Mouse (Mus musculus): ENCODE measurements around the gene Mrpl28. TPM values are rescaled to one million over a fixed set of nuclear protein-coding genes. Genes with fewer than 3 reads are reported as not detected.

Mrpl28 gene
- total and polyA plus RNA-seq, 3 experiments, result 90.5 to 161 (median 148) TPM

DNA sequence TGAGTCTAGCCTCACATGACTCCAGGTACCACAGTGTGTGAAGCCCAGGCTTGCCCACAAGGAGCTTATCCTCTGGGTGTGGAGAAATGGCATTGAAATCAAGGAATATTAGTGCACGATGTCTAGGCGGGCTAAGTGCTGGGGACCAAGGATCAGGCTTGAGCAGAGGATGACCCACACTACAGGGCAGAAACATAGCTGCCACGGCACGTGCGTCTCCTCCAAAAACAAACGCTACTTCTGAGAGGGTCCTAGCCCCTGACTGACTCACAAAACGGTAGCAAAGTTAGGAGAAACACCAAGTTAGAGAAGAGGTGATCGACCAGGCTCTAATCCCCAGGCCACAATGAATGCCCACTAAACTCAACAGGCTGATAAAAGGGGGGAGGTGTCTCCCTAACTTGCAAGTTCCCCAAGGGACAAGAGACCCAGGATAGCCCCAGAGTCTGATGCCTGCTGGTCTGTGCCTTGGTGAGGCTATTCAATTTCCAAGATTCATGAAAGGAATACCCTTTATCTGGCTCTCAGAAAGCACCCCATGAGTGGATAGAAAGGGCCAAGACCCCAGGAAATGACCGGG, 28.7 kb upstream of the Mrpl28 start:
- DNase-seq (ENCODE audit: extremely low read depth), result no peak
- Histone ChIP-seq H3K27ac (ENCODE audit: insufficient read depth, low read depth) (no peak overlapping the region), H3K4me1 (ENCODE audit: control insufficient read depth in 1 of 2, insufficient read depth in 2 of 2) (0 out of 4 replicates have a peak, but pooled peaks cover 0 to 3% of the 10 kb centered on the region in 2 experiments), H3K9me3 (replicated peaks; ENCODE audit: low read length) (peaks cover 6% of the 10 kb centered on the region), H3K27me3 (replicated peaks) (peaks cover 22% of the 10 kb centered on the region), H3K36me3 (replicated peaks in 1 of 2; ENCODE audit: control insufficient read depth in 1 of 2, insufficient read depth in 1 of 2, low read length in 1 of 2) (no peaks in the 10 kb centered on the region), H3K9ac (ENCODE audit: insufficient read depth, low read depth) (no peak overlapping the region), H3K4me3 (replicated peaks in 1 of 3; ENCODE audit: low read depth in 2 of 3, low read length in 2 of 3, poor library complexity in 1 of 3) (no peak overlapping the region), H3K79me2 (replicated peaks; ENCODE audit: control insufficient read depth, extremely low read depth, insufficient read depth, poor library complexity, severe bottlenecking) (no peaks in the 10 kb centered on the region), H3K4me2 (ENCODE audit: insufficient read depth, low read depth, poor library complexity, severe bottlenecking) (no peak overlapping the region)
- TF ChIP-seq MAFK (IDR thresholded peaks at IDR 0.05; ENCODE audit: insufficient replicate concordance, low read length), result no peak
- no peak for TF ChIP-seq NRF1 (IDR thresholded peaks at IDR 0.05; ENCODE audit: low read depth, low read length)
- TF ChIP-seq ZNF384 (IDR thresholded peaks at IDR 0.05; ENCODE audit: low read depth, low read length), result no peak
- TF ChIP-seq E2F4 (IDR thresholded peaks at IDR 0.05; ENCODE audit: insufficient replicate concordance, low read depth, low read length), result no peak
- TF ChIP-seq SMC3 (IDR thresholded peaks at IDR 0.05; ENCODE audit: low read depth, low read length), result no peak
- TF ChIP-seq USF1 (IDR thresholded peaks at IDR 0.05; ENCODE audit: low read depth, low read length), result no peak
- TF ChIP-seq RCOR1 (conservative IDR thresholded peaks at IDR 0.05; ENCODE audit: low read depth, low read length), result no peak
- no peak for TF ChIP-seq ETS1 (conservative IDR thresholded peaks at IDR 0.05; ENCODE audit: low read depth, low read length)
- TF ChIP-seq USF2 (conservative IDR thresholded peaks at IDR 0.05; ENCODE audit: low read depth, low read length), result no peak
- TF ChIP-seq MAZ (IDR thresholded peaks at IDR 0.05; ENCODE audit: low read depth, low read length), result no peak
- TF ChIP-seq NELFE (IDR thresholded peaks at IDR 0.05; ENCODE audit: low read depth, low read length), result no peak
- TF ChIP-seq TCF12 (IDR thresholded peaks at IDR 0.05; ENCODE audit: low read depth, low read length), result no peak
- no peak for TF ChIP-seq MEF2A (IDR thresholded peaks at IDR 0.05; ENCODE audit: borderline replicate concordance, low read depth, low read length)
- no peak for TF ChIP-seq GABPA (IDR thresholded peaks at IDR 0.05; ENCODE audit: insufficient replicate concordance, low read depth, low read length)
- TF ChIP-seq TBP (conservative IDR thresholded peaks at IDR 0.05; ENCODE audit: low read depth, low read length), result no peak
- TF ChIP-seq RAD21 (IDR thresholded peaks at IDR 0.05; ENCODE audit: low read depth, low read length), result no peak
- dilution Hi-C loops (cut with MboI; ENCODE audit: extremely low pct_ligation_motif_present, extremely low pct_unique_long_range_greater_than_20kb, low sequenced_read_pairs), result no loop called here
- in situ Hi-C loops (cut with MboI; ENCODE audit: low pct_ligation_motif_present, low pct_unique_long_range_greater_than_20kb, low sequenced_read_pairs), result loop anchor here (5.0 kb wide), 2 partner anchors 82 to 212 kb away; partner anchors contain the start of gene Wfikkn1

DNA sequence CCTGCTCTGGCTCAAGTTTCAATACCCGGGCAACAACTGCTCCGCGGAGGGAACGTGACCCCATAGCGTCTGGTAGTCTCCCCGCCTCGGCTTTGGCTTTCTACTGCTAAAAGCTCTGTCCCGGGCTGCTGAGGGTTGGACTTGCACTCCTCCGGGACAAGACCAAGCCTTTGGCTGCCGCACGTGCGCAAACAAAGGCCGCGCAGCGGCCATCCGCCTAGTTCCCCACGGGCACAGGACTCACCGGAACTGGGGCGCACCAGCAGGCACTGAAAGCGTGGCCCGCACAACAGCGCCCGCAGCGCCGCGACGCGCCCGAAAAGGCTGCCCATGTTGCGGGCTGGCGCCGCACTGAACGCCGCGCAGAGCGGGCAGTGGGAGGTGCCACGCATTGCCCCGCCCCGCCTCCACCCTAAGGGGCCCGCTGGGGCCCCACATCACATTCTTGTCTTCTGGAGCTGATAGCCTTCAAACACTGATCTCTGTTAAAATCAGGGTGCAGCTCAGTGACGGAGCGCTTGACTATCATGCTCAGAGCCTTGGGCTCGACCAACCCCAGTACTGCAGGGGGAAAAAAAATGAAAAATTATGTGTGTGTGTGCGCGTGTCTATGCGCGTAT, 28.1 kb upstream of the Mrpl28 start, which contains the start of gene Nme4:
TSS of gene Nme4 (minus strand) at position 482 of the 620 bp plus-strand sequence.
- no peak within 1 kb of the TSS for H3K4me3 ChIP-seq (replicated peaks in 1 of 3; ENCODE audit: low read depth in 2 of 3, low read length in 2 of 3, poor library complexity in 1 of 3)

More for the DNA sequence above, 28.1 kb upstream of the Mrpl28 start, which contains the start of gene Nme4:
- dilution Hi-C loops (cut with MboI; ENCODE audit: extremely low pct_ligation_motif_present, extremely low pct_unique_long_range_greater_than_20kb, low sequenced_read_pairs), result no loop called here
- no peak within 1 kb of the TSS for H3K4me2 ChIP-seq (ENCODE audit: insufficient read depth, low read depth, poor library complexity, severe bottlenecking)
- no peak for DNase-seq (ENCODE audit: extremely low read depth)
- H3K27me3 ChIP-seq (replicated peaks), result peaks cover 22% of the 10 kb centered on the region
- TF ChIP-seq POLR2A (IDR thresholded peaks at IDR 0.05; ENCODE audit: low read depth, low read length) (no peak), JUN (IDR thresholded peaks at IDR 0.05; ENCODE audit: insufficient read depth, low read depth, low read length) (no peak), RAD21 (IDR thresholded peaks at IDR 0.05; ENCODE audit: low read depth, low read length) (no peak), IRF4 (IDR thresholded peaks at IDR 0.05; ENCODE audit: low read depth, low read length) (no peak), CHD2 (IDR thresholded peaks at IDR 0.05; ENCODE audit: low read length) (no peak), SMC3 (IDR thresholded peaks at IDR 0.05; ENCODE audit: low read depth, low read length) (no peak), ZNF384 (IDR thresholded peaks at IDR 0.05; ENCODE audit: low read depth, low read length) (no peak), ZC3H11A (IDR thresholded peaks at IDR 0.05; ENCODE audit: low read depth, low read length) (no peak), NELFE (IDR thresholded peaks at IDR 0.05; ENCODE audit: low read depth, low read length) (no peak), CHD1 (IDR thresholded peaks at IDR 0.05; ENCODE audit: low read depth, low read length) (no peak), ZMIZ1 (IDR thresholded peaks at IDR 0.05; ENCODE audit: low read depth, low read length) (no peak), MAZ (IDR thresholded peaks at IDR 0.05; ENCODE audit: low read depth, low read length) (no peak), TBP (conservative IDR thresholded peaks at IDR 0.05; ENCODE audit: low read depth, low read length) (no peak), BHLHE40 (IDR thresholded peaks at IDR 0.05; ENCODE audit: low read depth, low read length) (no peak), USF1 (IDR thresholded peaks at IDR 0.05; ENCODE audit: low read depth, low read length) (no peak), GABPA (IDR thresholded peaks at IDR 0.05; ENCODE audit: insufficient replicate concordance, low read depth, low read length) (no peak), E2F4 (IDR thresholded peaks at IDR 0.05; ENCODE audit: insufficient replicate concordance, low read depth, low read length) (no peak), EP300 (IDR thresholded peaks at IDR 0.05; ENCODE audit: low read length) (no peak), ETS1 (conservative IDR thresholded peaks at IDR 0.05; ENCODE audit: low read depth, low read length) (no peak)
- no peak within 1 kb of the TSS for H3K27ac ChIP-seq (ENCODE audit: insufficient read depth, low read depth)
- H3K9me3 ChIP-seq (replicated peaks; ENCODE audit: low read length), result peaks cover 6% of the 10 kb centered on the region
- no peaks in the 10 kb centered on the region for H3K36me3 ChIP-seq (replicated peaks in 1 of 2; ENCODE audit: control insufficient read depth in 1 of 2, insufficient read depth in 1 of 2, low read length in 1 of 2)
- 0 out of 4 replicates have a peak, but pooled peaks cover 0 to 3% of the 10 kb centered on the region in 2 experiments for H3K4me1 ChIP-seq (ENCODE audit: control insufficient read depth in 1 of 2, insufficient read depth in 2 of 2)
- H3K9ac ChIP-seq (ENCODE audit: insufficient read depth, low read depth), result no peak within 1 kb of the TSS
- in situ Hi-C loops (cut with MboI; ENCODE audit: low pct_ligation_motif_present, low pct_unique_long_range_greater_than_20kb, low sequenced_read_pairs), result no loop called here
- no peaks in the 10 kb centered on the region for H3K79me2 ChIP-seq (replicated peaks; ENCODE audit: control insufficient read depth, extremely low read depth, insufficient read depth, poor library complexity, severe bottlenecking)
